Comparison of ENCODE assay signal across 9 mouse cellular contexts in the genomic region with DNA sequence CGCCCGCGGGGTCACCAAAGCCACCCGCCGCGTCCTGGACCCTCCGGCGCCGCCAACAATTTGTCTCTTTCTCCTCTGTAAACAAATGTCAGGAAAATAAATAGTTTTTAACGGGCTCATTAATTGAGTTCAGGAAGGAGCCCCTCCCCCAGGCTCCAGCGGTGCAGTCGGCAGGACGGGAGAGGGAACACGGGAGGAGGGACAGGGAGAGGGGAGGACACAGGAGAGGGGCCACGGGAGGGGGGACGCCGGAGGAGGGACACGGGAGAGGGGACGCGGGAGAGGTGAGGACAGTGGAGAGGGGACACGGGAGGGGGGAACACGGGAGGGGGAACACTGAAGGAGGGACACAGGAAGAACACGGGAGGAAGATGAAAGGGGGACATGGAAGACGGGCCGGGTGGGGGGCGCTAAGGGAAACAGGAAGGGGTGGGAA. TPM values are rescaled to one million over a fixed set of nuclear protein-coding genes. Genes with fewer than 3 reads are reported as not detected.
DNase-seq lines count a peak whose midpoint lies in the region; ATAC-seq and TF ChIP-seq lines count a peak whose summit lies in the region.
"Had no signal": no experiment of that assay in that cellular context is flagged by ENCODE, and none has a peak within 500 bp of the region (broad histone marks: within the 10 kb centered on the region; RNA-seq: fewer than 3 reads in every experiment).

No protein-coding gene starts in this region.

- 2% methylated on average over 26 of the region's 26 CpGs for WGBS in heart, embryonic 11.5 days (ENCODE audit: insufficient replicate concordance)
- 2% methylated on average over 25 of the region's 26 CpGs for WGBS in forebrain, embryonic 16.5 days
- 3% methylated on average over 19 of the region's 26 CpGs for WGBS in limb, embryonic 13.5 days
- WGBS in midbrain, postnatal 0 days, result 12% methylated on average over 26 of the region's 26 CpGs

- H3K27ac ChIP-seq in heart, embryonic 11.5 days (ENCODE audit: low read depth, low read length), result peak overlapping the region; percentile 77; the same call in 1 of the 2 replicates
- H3K27ac ChIP-seq in forebrain, embryonic 16.5 days (ENCODE audit: low read length), result peak overlapping the region; percentile 97
- no peak overlapping the region for H3K27ac ChIP-seq in limb, embryonic 13.5 days
- no peak overlapping the region for H3K27ac ChIP-seq in midbrain, postnatal 0 days (ENCODE audit: low read depth, low read length)

- DNase-seq in heart, adult 8-10 months (ENCODE audit: low spot score), result no peak
- DNase-seq in midbrain, postnatal 0 days (ENCODE audit: low spot score), result no peak
- no peak for DNase-seq in layer of hippocampus, postnatal 25 days (ENCODE audit: extremely low spot score in 1 of 2, low spot score in 1 of 2)
- DNase-seq in left cerebral cortex, adult 8-10 months (ENCODE audit: low spot score in 2 of 2), result no peak

- H3K4me1 ChIP-seq in heart, embryonic 11.5 days (ENCODE audit: control insufficient read depth, insufficient read depth, low read length), result peaks cover 55% of the 10 kb centered on the region
- H3K4me1 ChIP-seq in forebrain, embryonic 16.5 days (replicated peaks; ENCODE audit: control insufficient read depth, insufficient read depth, low read length), result peaks cover 85% of the 10 kb centered on the region
- peaks cover 91% of the 10 kb centered on the region for H3K4me1 ChIP-seq in limb, embryonic 13.5 days
- peaks cover 28% of the 10 kb centered on the region for H3K4me1 ChIP-seq in midbrain, postnatal 0 days (ENCODE audit: insufficient read depth, low read length)

- H3K4me3 ChIP-seq in heart, embryonic 11.5 days (ENCODE audit: low read depth, low read length), result peak overlapping the region; percentile 41
- peak overlapping the region; percentile 28 for H3K4me3 ChIP-seq in forebrain, embryonic 16.5 days (replicated peaks; ENCODE audit: low read length)
- peak overlapping the region; percentile 36 for H3K4me3 ChIP-seq in limb, embryonic 13.5 days
- peak overlapping the region; percentile 6; the same call in 1 of the 2 replicates for H3K4me3 ChIP-seq in midbrain, postnatal 0 days (ENCODE audit: low read depth, low read length)

- peak overlapping the region; percentile 67 for H3K4me2 ChIP-seq in heart, embryonic 11.5 days
- H3K4me2 ChIP-seq in forebrain, embryonic 16.5 days (ENCODE audit: low read length), result peak overlapping the region; percentile 57
- peak overlapping the region; percentile 62 for H3K4me2 ChIP-seq in limb, embryonic 13.5 days (replicated peaks)
- H3K4me2 ChIP-seq in midbrain, postnatal 0 days (ENCODE audit: low read depth, low read length, poor library complexity, severe bottlenecking), result peak overlapping the region; percentile 45

- peak overlapping the region; percentile 66 for H3K9ac ChIP-seq in heart, embryonic 11.5 days (ENCODE audit: low read depth, low read length)
- H3K9ac ChIP-seq in forebrain, embryonic 16.5 days (replicated peaks; ENCODE audit: low read depth, low read length), result peak overlapping the region; percentile 48
- H3K9ac ChIP-seq in limb, embryonic 13.5 days, result peak overlapping the region; percentile 48
- H3K9ac ChIP-seq in midbrain, postnatal 0 days (replicated peaks; ENCODE audit: low read length, poor library complexity, severe bottlenecking), result no peak overlapping the region

- H3K36me3 ChIP-seq in heart, embryonic 11.5 days (ENCODE audit: control insufficient read depth, insufficient read depth, low read length), result 0 out of 2 replicates have a peak, but pooled peaks cover 2% of the 10 kb centered on the region
- H3K36me3 ChIP-seq in forebrain, embryonic 16.5 days (ENCODE audit: control insufficient read depth, insufficient read depth), result no peaks in the 10 kb centered on the region; the same call in 1 of the 2 replicates
- H3K36me3 ChIP-seq in limb, embryonic 13.5 days, result 0 out of 2 replicates have a peak, but pooled peaks cover 6% of the 10 kb centered on the region
- H3K36me3 ChIP-seq in midbrain, postnatal 0 days (ENCODE audit: insufficient read depth, low read length), result no peaks in the 10 kb centered on the region; the same call in 1 of the 2 replicates

- no peak for TF ChIP-seq CTCF in midbrain, postnatal 0 days (IDR thresholded peaks at IDR 0.05)

- H3K27me3 ChIP-seq in heart, embryonic 11.5 days (ENCODE audit: control insufficient read depth, insufficient read depth, low read length), result peaks cover 35% of the 10 kb centered on the region
- H3K27me3 ChIP-seq in forebrain, embryonic 16.5 days (replicated peaks; ENCODE audit: control insufficient read depth, insufficient read depth, low read length), result no peaks in the 10 kb centered on the region
- peaks cover 47% of the 10 kb centered on the region for H3K27me3 ChIP-seq in limb, embryonic 13.5 days
- no peaks in the 10 kb centered on the region for H3K27me3 ChIP-seq in midbrain, postnatal 0 days (ENCODE audit: insufficient read depth, low read length)

- ATAC-seq in heart, embryonic 11.5 days (replicated peaks; ENCODE audit: insufficient number of reproducible peaks, low FRiP score, low TSS enrichment), result no peak
- no peak for ATAC-seq in forebrain, embryonic 16.5 days
- no peak for ATAC-seq in limb, embryonic 13.5 days (ENCODE audit: low FRiP score, low read depth)
- ATAC-seq in midbrain, postnatal 0 days (ENCODE audit: low FRiP score), result no peak
- ATAC-seq in megakaryocyte, adult 5-6 weeks (ENCODE audit: poor library complexity, severe bottlenecking), result no peak

- no peaks in the 10 kb centered on the region for H3K9me3 ChIP-seq in heart, embryonic 11.5 days (replicated peaks; ENCODE audit: control insufficient read depth, low read length)
- H3K9me3 ChIP-seq in forebrain, embryonic 16.5 days (ENCODE audit: control insufficient read depth, low read length), result no peaks in the 10 kb centered on the region
- H3K9me3 ChIP-seq in limb, embryonic 13.5 days, result no peaks in the 10 kb centered on the region
- no peaks in the 10 kb centered on the region for H3K9me3 ChIP-seq in midbrain, postnatal 0 days (ENCODE audit: low read length)

RNA-seq across cellular contexts. Expression of a gene that starts 6.3 kb away (rescaled TPM):
- 53.0 and 58.1 TPM in 2 replicates for polyA plus RNA-seq in heart, embryonic 11.5 days (2014; fragmentation: Nextera tagmentation; extraction: Ambion mirVana)
- 10 to 100 TPM; 54.3 to 66.4 (median 60.0) TPM for total RNA-seq in heart, adult 8-10 months (2022)
- 359 and 391 TPM in 2 replicates for polyA plus RNA-seq in forebrain, embryonic 16.5 days (2015; fragmentation: Nextera tagmentation; extraction: Ambion mirVana)
- 100 and 106 TPM in 2 replicates for polyA plus RNA-seq in limb, embryonic 13.5 days (2015; fragmentation: Nextera tagmentation; extraction: Ambion mirVana)
- 716 and 795 TPM in 2 replicates for total RNA-seq in midbrain, postnatal 0 days (2014; rRNA removed)
- 208 and 225 TPM in 2 replicates for polyA plus RNA-seq in midbrain, postnatal 0 days (2015; fragmentation: Nextera tagmentation; extraction: Ambion mirVana)
- 100 to 1,000 TPM; 658 to 741 TPM for total RNA-seq in layer of hippocampus, postnatal 25 days (2021)
- total RNA-seq in megakaryocyte, adult 5-6 weeks (2015), result 18.1 and 18.6 TPM in 2 replicates
- total RNA-seq in megakaryocyte, adult 5-6 weeks (2017), result 17.3 and 52.6 TPM in 2 replicates
- total RNA-seq in left cerebral cortex, adult 8-10 months (2022), result 100 to 1,000 TPM; 559 to 588 (median 565) TPM

RNA-seq across cellular contexts. Expression of a gene that starts 42.2 kb away (rescaled TPM):
- polyA plus RNA-seq in heart, embryonic 11.5 days (2014; fragmentation: Nextera tagmentation; extraction: Ambion mirVana), result not detected in 2 replicates
- total RNA-seq in heart, adult 8-10 months (2022), result not detected
- 0.21 TPM in 1 of 2 replicates, not detected in the other for polyA plus RNA-seq in forebrain, embryonic 16.5 days (2015; fragmentation: Nextera tagmentation; extraction: Ambion mirVana)
- not detected in 2 replicates for polyA plus RNA-seq in limb, embryonic 13.5 days (2015; fragmentation: Nextera tagmentation; extraction: Ambion mirVana)
- total RNA-seq in midbrain, postnatal 0 days (2014; rRNA removed), result not detected in 2 replicates
- not detected in 2 replicates for polyA plus RNA-seq in midbrain, postnatal 0 days (2015; fragmentation: Nextera tagmentation; extraction: Ambion mirVana)
- not detected for total RNA-seq in layer of hippocampus, postnatal 25 days (2021)
- not detected in 2 replicates for total RNA-seq in megakaryocyte, adult 5-6 weeks (2015)
- not detected in 2 replicates for total RNA-seq in megakaryocyte, adult 5-6 weeks (2017)
- total RNA-seq in left cerebral cortex, adult 8-10 months (2022), result not detected
- polyA plus RNA-seq: cortical plate, adult 2 months had no signal

Comparison
In these comparisons a context has a peak if more than half of its experiments do, and no peak if none do; other contexts are left out.
1. H3K27ac ChIP-seq: peak in heart, embryonic 11.5 days (single experiment) and forebrain, embryonic 16.5 days (single experiment); none in limb, embryonic 13.5 days (single experiment) and midbrain, postnatal 0 days (single experiment).
2. RNA of a gene that starts 6.3 kb away (total RNA-seq): 658 to 741 TPM in layer of hippocampus, postnatal 25 days, 716 to 795 TPM in midbrain, postnatal 0 days and 559 to 588 TPM in left cerebral cortex, adult 8-10 months; 54.3 to 66.4 TPM in heart, adult 8-10 months and 17.3 to 52.6 TPM in megakaryocyte, adult 5-6 weeks; every median in the first group is over 4 times any median in the second.
3. Peak in every context shown above with its lines, with median percentiles within 50 percentile points of each other: H3K4me2 ChIP-seq and H3K4me3 ChIP-seq.